Mouse (Mus musculus): ENCODE data around the gene Ankrd13d.

DNA sequence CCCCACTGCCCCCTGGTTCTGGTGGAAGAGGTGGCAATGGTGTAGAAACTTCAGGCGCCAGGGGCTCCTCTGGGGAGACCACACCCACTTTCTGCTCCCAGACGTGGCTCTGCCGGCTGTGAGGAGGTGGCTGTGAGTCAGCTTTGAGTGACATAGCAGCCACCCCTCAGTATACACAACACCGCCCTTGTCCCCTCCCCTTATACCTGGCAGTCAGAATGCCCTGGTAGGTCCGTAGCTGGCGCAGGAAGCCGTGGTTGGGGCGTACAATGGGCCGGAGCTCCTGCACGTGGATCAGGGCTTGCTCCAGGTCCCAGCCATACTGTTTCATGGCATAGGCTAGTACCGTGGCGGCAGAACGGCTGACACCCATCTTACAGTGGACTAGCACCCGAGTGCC, 19.2 kb downstream of the Ankrd13d start:
- TF ChIP-seq POLR2A (IDR thresholded peaks at IDR 0.05; ENCODE audit: low read depth, low read length) (no peak), CTCF (IDR thresholded peaks at IDR 0.05; ENCODE audit: extremely low read depth, insufficient read depth, insufficient read length, insufficient replicate concordance) (no peak)
